Comparison of ENCODE assay signal across 11 mouse cellular contexts in the genomic region with DNA sequence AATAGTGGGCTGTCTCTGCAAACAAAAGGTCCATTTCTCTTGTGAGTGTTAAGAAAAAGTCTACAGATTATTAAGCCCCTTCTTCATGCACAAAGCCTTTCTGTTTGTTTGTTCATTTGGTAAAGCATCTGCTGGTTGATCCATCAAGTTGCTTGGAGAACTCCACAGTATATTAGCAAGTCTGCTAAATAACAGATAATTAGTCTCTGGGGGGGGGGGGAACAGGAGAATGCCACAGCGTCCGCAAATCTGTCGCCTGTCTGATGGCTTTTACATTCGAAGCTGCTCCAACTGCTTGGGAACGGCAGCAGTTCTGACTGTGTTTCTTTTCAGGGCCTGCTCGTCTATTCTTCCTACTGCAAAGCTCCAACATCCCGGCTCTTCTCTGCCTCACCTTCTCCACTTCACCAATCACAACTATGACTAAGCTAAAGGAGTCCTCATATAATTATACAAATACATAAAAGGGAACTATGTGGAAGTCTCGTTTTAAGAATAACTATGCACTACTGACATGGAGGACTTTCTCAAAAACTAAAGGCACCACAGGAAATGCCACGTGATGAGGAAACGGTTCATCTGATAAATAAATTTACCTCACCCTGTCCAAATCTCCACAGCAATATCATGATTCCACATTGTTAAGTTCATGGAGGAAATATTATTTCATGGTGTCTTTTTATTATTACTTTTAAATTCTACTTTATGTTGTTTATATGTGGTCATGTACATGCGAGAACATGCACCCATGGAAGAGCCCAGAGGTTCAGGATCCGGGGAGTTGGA. TPM values are rescaled to one million over a fixed set of nuclear protein-coding genes. Genes with fewer than 3 reads are reported as not detected.
DNase-seq lines count a peak whose midpoint lies in the region; ATAC-seq and TF ChIP-seq lines count a peak whose summit lies in the region.
"Had no signal": no experiment of that assay in that cellular context is flagged by ENCODE, and none has a peak within 500 bp of the region (broad histone marks: within the 10 kb centered on the region; RNA-seq: fewer than 3 reads in every experiment).

No protein-coding gene starts in this region.

- no peak overlapping the region for H3K9ac ChIP-seq in heart, postnatal 0 days (replicated peaks; ENCODE audit: low read depth, low read length)
- H3K9ac ChIP-seq in forebrain, embryonic 16.5 days (replicated peaks; ENCODE audit: low read depth, low read length): no peak overlapping the region
- no peak overlapping the region for H3K9ac ChIP-seq in intestine, embryonic 15.5 days
- H3K9ac ChIP-seq: embryonic facial prominence, embryonic 12.5 days had no signal

- no peak overlapping the region for H3K4me2 ChIP-seq in heart, postnatal 0 days (ENCODE audit: low read depth, low read length)
- H3K4me2 ChIP-seq in forebrain, embryonic 16.5 days (ENCODE audit: low read length): no peak overlapping the region
- no peak overlapping the region for H3K4me2 ChIP-seq in intestine, embryonic 15.5 days (replicated peaks)
- H3K4me2 ChIP-seq: embryonic facial prominence, embryonic 12.5 days had no signal

- no peak for DNase-seq in heart, postnatal 0 days (ENCODE audit: low spot score)
- DNase-seq in heart, postnatal 4 days: no peak
- peak; percentile 23 for DNase-seq in thymus, postnatal 25 days
- DNase-seq in thymus, postnatal 10 days (ENCODE audit: low spot score in 2 of 2): no peak
- DNase-seq in ovary, postnatal 14 days (ENCODE audit: low spot score): no peak
- DNase-seq: cerebellum, postnatal 14 days; lung, postnatal 36 days; right cerebral cortex, postnatal 25 days had no signal

- no peak for ATAC-seq in heart, postnatal 0 days (ENCODE audit: insufficient read depth, low read depth)
- ATAC-seq in forebrain, embryonic 16.5 days: peak; percentile 68
- ATAC-seq in intestine, embryonic 15.5 days: no peak

- TF ChIP-seq EP300 in heart, postnatal 0 days (IDR thresholded peaks at IDR 0.05; ENCODE audit: low read depth): no peak

- TF ChIP-seq CTCF in heart, postnatal 0 days (IDR thresholded peaks at IDR 0.05; ENCODE audit: low read depth): no peak

- H3K9me3 ChIP-seq in heart, postnatal 0 days (replicated peaks; ENCODE audit: control insufficient read depth, low read length): no peaks in the 10 kb centered on the region
- H3K9me3 ChIP-seq in forebrain, embryonic 16.5 days (ENCODE audit: control insufficient read depth, low read length): no peaks in the 10 kb centered on the region; the same call in 1 of the 2 replicates
- H3K9me3 ChIP-seq in intestine, embryonic 15.5 days: no peaks in the 10 kb centered on the region
- H3K9me3 ChIP-seq: embryonic facial prominence, embryonic 12.5 days had no signal

- no peaks in the 10 kb centered on the region for H3K27me3 ChIP-seq in heart, postnatal 0 days (ENCODE audit: control insufficient read depth, insufficient read depth, low read length)
- H3K27me3 ChIP-seq in forebrain, embryonic 16.5 days (replicated peaks; ENCODE audit: control insufficient read depth, insufficient read depth, low read length): no peaks in the 10 kb centered on the region
- no peaks in the 10 kb centered on the region for H3K27me3 ChIP-seq in intestine, embryonic 15.5 days (replicated peaks)
- H3K27me3 ChIP-seq: embryonic facial prominence, embryonic 12.5 days had no signal

- no peak overlapping the region for H3K4me3 ChIP-seq in heart, postnatal 0 days (ENCODE audit: low read depth, low read length)
- H3K4me3 ChIP-seq in forebrain, embryonic 16.5 days (replicated peaks; ENCODE audit: low read length): no peak overlapping the region
- no peak overlapping the region for H3K4me3 ChIP-seq in intestine, embryonic 15.5 days (replicated peaks)
- H3K4me3 ChIP-seq: embryonic facial prominence, embryonic 12.5 days had no signal

- H3K4me1 ChIP-seq in heart, postnatal 0 days (ENCODE audit: control insufficient read depth, insufficient read depth): no peaks in the 10 kb centered on the region
- peaks cover 16% of the 10 kb centered on the region for H3K4me1 ChIP-seq in forebrain, embryonic 16.5 days (replicated peaks; ENCODE audit: control insufficient read depth, insufficient read depth, low read length)
- no peaks in the 10 kb centered on the region for H3K4me1 ChIP-seq in intestine, embryonic 15.5 days (replicated peaks)
- H3K4me1 ChIP-seq: embryonic facial prominence, embryonic 12.5 days had no signal

- no peaks in the 10 kb centered on the region for H3K36me3 ChIP-seq in heart, postnatal 0 days (replicated peaks; ENCODE audit: control insufficient read depth, insufficient read depth, low read length)
- no peaks in the 10 kb centered on the region for H3K36me3 ChIP-seq in forebrain, embryonic 16.5 days (ENCODE audit: control insufficient read depth, insufficient read depth)
- no peaks in the 10 kb centered on the region for H3K36me3 ChIP-seq in intestine, embryonic 15.5 days
- H3K36me3 ChIP-seq: embryonic facial prominence, embryonic 12.5 days had no signal

- 63% methylated on average over 12 of the region's 12 CpGs for WGBS in heart, postnatal 0 days
- WGBS in forebrain, embryonic 16.5 days: 39% methylated on average over 12 of the region's 12 CpGs
- WGBS in intestine, embryonic 15.5 days: 67% methylated on average over 12 of the region's 12 CpGs

- peak overlapping the region; percentile 86 for H3K27ac ChIP-seq in heart, postnatal 0 days (ENCODE audit: low read depth)
- no peak overlapping the region; the same call in 1 of the 2 replicates for H3K27ac ChIP-seq in forebrain, embryonic 16.5 days (ENCODE audit: low read length)
- H3K27ac ChIP-seq in intestine, embryonic 15.5 days: no peak overlapping the region
- H3K27ac ChIP-seq: embryonic facial prominence, embryonic 12.5 days had no signal

RNA-seq across cellular contexts. Expression of gene Cdk17, which starts 38.1 kb away (rescaled TPM):
- total RNA-seq in heart, postnatal 0 days (2014; rRNA removed; ENCODE audit: low replicate concordance): 40.2 and 41.2 TPM in 2 replicates
- 11.9 and 12.3 TPM in 2 replicates for polyA plus RNA-seq in heart, postnatal 0 days (2015; fragmentation: Nextera tagmentation; extraction: Ambion mirVana)
- 10 to 100 TPM; 37.5 to 38.0 TPM for total RNA-seq in heart, postnatal 4 days (2021)
- 49.9 and 53.6 TPM in 2 replicates for polyA plus RNA-seq in forebrain, embryonic 16.5 days (2015; fragmentation: Nextera tagmentation; extraction: Ambion mirVana)
- 13.6 and 14.0 TPM in 2 replicates for polyA plus RNA-seq in intestine, embryonic 15.5 days (2015; fragmentation: Nextera tagmentation; extraction: Ambion mirVana)

RNA-seq across cellular contexts. Expression of gene Cfap54, which starts 41.2 kb away (rescaled TPM):
- total RNA-seq in heart, postnatal 0 days (2014; rRNA removed; ENCODE audit: low replicate concordance): under 0.01 TPM in 1 of 2 replicates, not detected in the other
- polyA plus RNA-seq in heart, postnatal 0 days (2015; fragmentation: Nextera tagmentation; extraction: Ambion mirVana): 0.22 and 0.49 TPM in 2 replicates
- total RNA-seq in heart, postnatal 4 days (2021): under 1 TPM; 0.45 to 0.79 TPM
- 2.2 and 2.3 TPM in 2 replicates for polyA plus RNA-seq in forebrain, embryonic 16.5 days (2015; fragmentation: Nextera tagmentation; extraction: Ambion mirVana)
- polyA plus RNA-seq in intestine, embryonic 15.5 days (2015; fragmentation: Nextera tagmentation; extraction: Ambion mirVana): 0.16 TPM in 2 replicates
